14 mouse cellular contexts compared by ENCODE assay signal in the genomic region with DNA sequence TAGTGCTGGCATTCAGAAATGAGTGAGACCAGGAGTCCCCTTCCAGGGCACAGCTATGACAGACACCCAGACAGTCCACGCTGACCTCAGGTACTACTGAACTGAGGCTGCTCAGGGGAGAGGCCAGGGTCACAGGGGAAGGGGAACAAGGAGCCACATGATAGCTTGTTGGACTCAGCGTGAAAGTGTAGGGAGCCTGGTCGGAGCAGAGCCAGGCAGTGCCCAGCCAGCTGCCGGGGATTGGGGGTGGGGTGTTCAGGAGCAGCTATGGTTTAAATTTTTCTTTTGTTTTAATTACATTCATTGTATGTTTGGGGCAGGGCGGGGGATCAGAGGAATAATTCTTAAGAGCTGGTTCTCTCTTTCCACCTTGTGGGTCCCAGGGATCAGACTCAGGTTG.
A peak's percentile ranks its signal among the peaks of the same experiment; 100 is the strongest.
DNase-seq lines count a peak whose midpoint lies in the region; ATAC-seq lines count a peak whose summit lies in the region.
"Had no signal": no experiment of that assay in that cellular context is flagged by ENCODE, and none has a peak within 500 bp of the region (broad histone marks: within the 10 kb centered on the region; RNA-seq: fewer than 3 reads in every experiment).

No protein-coding gene starts in this region.

- H3K9ac ChIP-seq in forebrain, embryonic 11.5 days (ENCODE audit: low read length), result no peak overlapping the region
- no peak overlapping the region for H3K9ac ChIP-seq in neural tube, embryonic 15.5 days (replicated peaks)

- intact Hi-C loops in heart, postnatal 10 days (cut with DNase I), result no loop called here

- 77% methylated on average over 5 of the region's 5 CpGs for WGBS in forebrain, embryonic 10.5 days
- 80% methylated on average over 5 of the region's 5 CpGs for WGBS in forebrain, embryonic 11.5 days
- 74% methylated on average over 5 of the region's 5 CpGs for WGBS in neural tube, embryonic 15.5 days

- no peaks in the 10 kb centered on the region for H3K9me3 ChIP-seq in forebrain, embryonic 10.5 days
- H3K9me3 ChIP-seq in forebrain, embryonic 11.5 days (ENCODE audit: control insufficient read depth, low read length), result no peaks in the 10 kb centered on the region
- no peaks in the 10 kb centered on the region for H3K9me3 ChIP-seq in neural tube, embryonic 15.5 days (replicated peaks)

- H3K36me3 ChIP-seq in forebrain, embryonic 10.5 days (replicated peaks), result peaks cover 6% of the 10 kb centered on the region; the same call in 1 of the 2 replicates
- H3K36me3 ChIP-seq in forebrain, embryonic 11.5 days (ENCODE audit: control insufficient read depth, insufficient read depth, low read length), result no peaks in the 10 kb centered on the region
- H3K36me3 ChIP-seq in neural tube, embryonic 15.5 days, result peaks cover 8% of the 10 kb centered on the region; the same call in 1 of the 2 replicates

- no peak overlapping the region for H3K4me2 ChIP-seq in forebrain, embryonic 11.5 days (ENCODE audit: low read depth, low read length, severe bottlenecking)
- H3K4me2 ChIP-seq in neural tube, embryonic 15.5 days, result no peak overlapping the region
- H3K4me2 ChIP-seq: liver, embryonic 11.5 days had no signal

- no peak for ATAC-seq in forebrain, embryonic 11.5 days (replicated peaks; ENCODE audit: low FRiP score)
- no peak for ATAC-seq in neural tube, embryonic 15.5 days (ENCODE audit: low FRiP score)
- ATAC-seq in erythroblast, adult 5-6 weeks (replicated peaks; ENCODE audit: low FRiP score, poor library complexity, severe bottlenecking), result no peak

- H3K27ac ChIP-seq in forebrain, embryonic 10.5 days, result peak overlapping the region; percentile 13; the same call in 1 of the 2 replicates
- no peak overlapping the region for H3K27ac ChIP-seq in forebrain, embryonic 11.5 days (ENCODE audit: low read depth, low read length)
- H3K27ac ChIP-seq in neural tube, embryonic 15.5 days (replicated peaks), result peak overlapping the region; percentile 37; the same call in 1 of the 2 replicates
- H3K27ac ChIP-seq: left cerebral cortex, adult 2 months had no signal

- H3K4me1 ChIP-seq in forebrain, embryonic 10.5 days, result peaks cover 35% of the 10 kb centered on the region
- peaks cover 4% of the 10 kb centered on the region; the same call in 1 of the 2 replicates for H3K4me1 ChIP-seq in forebrain, embryonic 11.5 days (replicated peaks; ENCODE audit: control insufficient read depth, insufficient read depth, low read length)
- peaks cover 25% of the 10 kb centered on the region for H3K4me1 ChIP-seq in neural tube, embryonic 15.5 days

- DNase-seq in forebrain, embryonic 10.5 days (ENCODE audit: extremely low spot score, low spot score), result no peak
- DNase-seq in forebrain, embryonic 11.5 days (ENCODE audit: low spot score), result no peak
- DNase-seq in heart, postnatal 4 days, result peak; percentile 25
- DNase-seq in heart, postnatal 10 days, result no peak
- no peak for DNase-seq in neural tube, embryonic 10.5 days (ENCODE audit: extremely low spot score, low spot score)
- no peak for DNase-seq in gastrocnemius, postnatal 10 days
- DNase-seq: cerebellum, adult 11-12 months; gastrocnemius, postnatal 14 days; thymus, postnatal 4 days had no signal

- H3K4me3 ChIP-seq in forebrain, embryonic 10.5 days, result no peak overlapping the region
- no peak overlapping the region for H3K4me3 ChIP-seq in forebrain, embryonic 11.5 days (ENCODE audit: low read depth, low read length)
- H3K4me3 ChIP-seq in neural tube, embryonic 15.5 days (replicated peaks), result no peak overlapping the region
- H3K4me3 ChIP-seq: left cerebral cortex, adult 2 months had no signal

- H3K27me3 ChIP-seq in forebrain, embryonic 10.5 days (ENCODE audit: poor library complexity, severe bottlenecking), result no peaks in the 10 kb centered on the region
- no peaks in the 10 kb centered on the region for H3K27me3 ChIP-seq in forebrain, embryonic 11.5 days (ENCODE audit: control insufficient read depth, insufficient read depth, low read length)
- H3K27me3 ChIP-seq in neural tube, embryonic 15.5 days (replicated peaks), result no peaks in the 10 kb centered on the region
- H3K27me3 ChIP-seq: CH12.LX had no signal
